Mouse (Mus musculus) left cerebral cortex, postnatal 4 days (tissue): ENCODE measurements around the gene Kcnj12. TPM values are rescaled to one million over a fixed set of nuclear protein-coding genes. Genes with fewer than 3 reads are reported as not detected.

Experiments
- DNase-seq: peaks from one replicate; pipeline ENCODE4 v3.0.0-alpha.2; 2022
- intact Hi-C: fragments of 180-260 bp; cut with DNase I; formaldehyde crosslinking; loops from one replicate; pipeline ENCODE4 v1.15.1; 2025
- total RNA-seq, 2 experiments: library from RNA; stranded (reverse); gene quantifications; 2 replicates each; pipeline ENCODE4 v1.2.3; 2021

Gene Kcnj12
- total RNA-seq, 2 experiments from 2014 or later = 5.3 TPM

- intact Hi-C loops = loop anchor here (2.0 kb wide), 1 partner anchor 304 kb away; no protein-coding TSS in a partner anchor
- DNase-seq = peak; percentile 93
These were observed 82.0 kb downstream of the Kcnj12 start for GRCm38 (mm10) chr11:61104241-61104901.

DNA sequence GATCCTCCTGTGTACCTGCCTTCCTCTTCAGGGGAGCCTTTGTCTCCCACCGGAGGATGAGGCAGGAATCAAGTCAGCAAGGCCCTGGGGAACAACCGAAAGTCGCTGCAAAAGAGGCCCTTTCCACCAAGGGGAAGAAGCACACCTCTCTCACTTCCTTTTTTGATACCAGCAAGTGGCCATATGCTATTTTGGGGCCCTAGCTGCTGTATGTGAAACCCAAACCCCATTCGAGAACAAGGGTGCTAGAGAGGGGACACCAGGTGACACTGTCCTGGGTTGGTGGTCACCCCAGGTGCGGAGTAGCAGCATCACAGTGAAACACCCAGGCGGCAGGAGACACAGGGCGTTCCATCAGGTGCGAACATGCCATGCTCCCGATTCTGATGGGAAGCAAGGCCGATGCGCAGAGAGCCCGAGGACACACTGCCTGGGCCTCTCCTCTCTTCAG is 86.6 kb downstream of the Kcnj12 start:
- DNase-seq = no peak
- intact Hi-C loops = no loop called here

DNA sequence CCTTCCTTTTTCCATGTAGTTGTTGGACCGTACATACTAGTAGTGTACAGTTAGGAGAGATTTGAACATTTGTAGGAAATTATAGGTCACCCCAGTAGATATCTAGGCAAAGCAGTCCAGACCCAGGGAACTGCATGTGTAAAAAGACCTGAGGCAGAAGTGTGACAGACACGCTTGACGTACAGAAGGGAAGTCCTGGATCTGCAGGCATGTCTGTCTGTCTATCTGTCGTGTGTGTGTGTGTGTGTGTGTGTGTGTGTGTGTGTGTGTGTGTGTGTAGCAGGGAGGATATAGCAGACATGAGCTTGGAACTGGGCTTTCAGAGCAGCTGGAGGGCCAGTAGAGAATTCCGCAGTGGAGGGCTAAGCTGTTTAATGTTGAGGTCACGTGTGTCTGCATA is 87.3 kb downstream of the Kcnj12 start:
- intact Hi-C loops = no loop called here

GRCm38 (mm10) chr11:61110113-61110512 is 87.7 kb downstream of the Kcnj12 start:
- intact Hi-C loops = no loop called here
- DNase-seq = no peak

More for the DNA sequence above, 87.3 kb downstream of the Kcnj12 start:
- DNase-seq = no peak

DNA sequence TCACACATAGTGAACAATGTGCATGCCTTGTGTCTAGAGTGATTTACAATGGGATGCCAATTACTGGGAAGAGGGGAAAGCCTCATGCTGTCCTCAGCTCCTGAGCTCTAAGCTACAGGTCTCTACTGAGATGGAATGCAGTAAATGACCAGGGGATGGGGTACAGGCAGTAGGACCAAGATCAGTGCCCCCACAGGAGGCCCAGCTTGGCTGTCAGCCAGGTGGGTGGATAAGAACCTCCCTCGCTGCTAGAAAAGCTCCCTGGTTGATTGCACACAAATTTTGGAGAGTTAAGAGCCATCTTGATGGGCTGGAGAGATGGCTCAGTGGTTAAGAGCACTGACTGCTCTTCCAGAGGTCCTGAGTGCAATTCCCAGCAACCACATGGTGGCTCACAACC is 88.6 kb downstream of the Kcnj12 start:
- intact Hi-C loops = no loop called here
- DNase-seq = peak; percentile 17

- no peak for DNase-seq
- intact Hi-C loops = no loop called here
These were observed 89.1 kb downstream of the Kcnj12 start for GRCm38 (mm10) chr11:61111472-61111871.

DNA sequence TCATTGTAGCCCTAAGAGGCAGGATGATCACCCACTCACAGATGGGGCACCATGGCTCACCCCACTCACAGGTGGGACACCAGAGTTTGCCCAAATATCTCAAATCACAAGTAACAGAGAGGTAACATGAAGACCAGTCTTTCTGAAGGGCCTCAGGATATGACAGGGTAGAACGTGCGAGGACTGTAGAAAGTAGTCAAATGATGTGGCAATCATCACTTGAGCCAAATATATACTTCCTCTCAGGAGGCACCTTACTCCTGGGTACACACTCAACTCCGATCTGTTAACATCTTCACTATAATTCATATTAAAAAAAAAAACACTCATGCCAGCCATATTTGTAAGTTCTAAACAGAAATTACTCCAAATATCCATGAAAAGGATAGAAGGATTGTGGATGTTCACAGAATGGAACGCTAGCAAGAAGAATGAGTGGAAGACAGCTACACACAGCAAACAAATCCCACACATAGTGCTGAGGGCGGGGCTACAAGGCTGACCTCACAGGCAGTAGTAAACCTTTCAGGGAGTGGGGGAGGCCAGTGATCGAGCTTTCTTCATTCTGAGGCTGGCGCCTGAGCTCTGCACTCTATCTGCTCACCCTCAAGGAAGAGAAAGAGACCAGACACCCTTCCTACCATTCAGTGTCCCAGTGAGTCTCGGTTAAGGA is 90.1 kb downstream of the Kcnj12 start:
- intact Hi-C loops = no loop called here
- no peak for DNase-seq

DNA sequence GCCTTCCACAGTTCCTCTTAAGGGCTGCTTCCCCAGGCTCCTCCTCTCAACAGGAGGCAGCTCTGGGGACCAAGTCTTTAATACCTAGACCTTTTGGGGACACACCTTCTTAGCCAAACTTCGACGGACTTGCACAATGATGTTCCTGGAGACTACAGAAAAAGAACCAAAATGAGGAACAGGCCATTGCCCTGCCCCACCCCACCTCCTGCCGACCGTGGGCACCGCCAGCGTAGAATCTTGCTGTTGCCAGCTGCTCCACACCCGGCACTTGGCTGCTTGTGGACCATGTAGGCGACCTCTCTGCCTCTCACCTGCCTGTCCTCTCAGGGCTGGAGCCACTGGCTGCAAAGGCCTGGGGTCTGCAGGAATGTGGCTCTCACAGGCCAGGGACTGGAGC is 93.9 kb downstream of the Kcnj12 start:
- no peak for DNase-seq

GRCm38 (mm10) chr11:61119996-61120583 is 97.7 kb downstream of the Kcnj12 start:
- no peak for DNase-seq
- intact Hi-C loops = no loop called here

More for the DNA sequence above, 93.9 kb downstream of the Kcnj12 start:
- intact Hi-C loops = no loop called here

Other genes with a start within 250 kb of the Kcnj12 start
- gene Top3a, start 245.2 kb upstream of the Kcnj12 start, total RNA-seq = 1 to 10 TPM; 9.1 to 9.4 TPM
- gene Smcr8, start 245.0 kb upstream of the Kcnj12 start, total RNA-seq = 10 to 100 TPM; 23.9 to 24.7 TPM
- gene Shmt1, start 210.8 kb upstream of the Kcnj12 start, total RNA-seq = 1 to 10 TPM; 4.4 to 5.5 TPM
- gene Dhrs7b, start 191.9 kb upstream of the Kcnj12 start, total RNA-seq = 10 to 100 TPM; 23.5 to 23.6 TPM
- 10 to 100 TPM; 26.5 to 26.8 TPM for gene Tmem11, start 143.3 kb upstream of the Kcnj12 start, total RNA-seq
- gene Natd1, start 107.8 kb upstream of the Kcnj12 start, total RNA-seq = 10 to 100 TPM; 22.8 to 29.3 TPM
- 10 to 100 TPM; 16.7 to 17.3 TPM for gene Map2k3, start 90.5 kb upstream of the Kcnj12 start, total RNA-seq
- 1 to 10 TPM in 1 of 2 experiments, under 1 TPM in 1; 0.70 to 1.1 TPM for gene Tnfrsf13b, start 104.2 kb downstream of the Kcnj12 start, total RNA-seq
- 100 to 1,000 TPM; 585 to 610 TPM for gene Usp22, start 152.5 kb downstream of the Kcnj12 start, total RNA-seq
- 1 to 10 TPM in 1 of 2 experiments, under 1 TPM in 1; 0.94 to 1.1 TPM for gene Aldh3a1, start 185.0 kb downstream of the Kcnj12 start, total RNA-seq
- 10 to 100 TPM; 40.0 to 42.3 TPM for gene Aldh3a2, start 244.9 kb downstream of the Kcnj12 start, total RNA-seq